Mouse (Mus musculus) right cerebral cortex, postnatal 4 days (tissue): Measurements from ENCODE around the gene Mblac1.
"Not testable (repeated sequence)": the region's sequence is repeated elsewhere in the genome, so short reads cannot be mapped to it uniquely, and the experiment has no call there.

Source experiments
- DNase-seq: peaks from one replicate; pipeline ENCODE4 v3.0.0-alpha.2; 2022

Mblac1 gene

DNA sequence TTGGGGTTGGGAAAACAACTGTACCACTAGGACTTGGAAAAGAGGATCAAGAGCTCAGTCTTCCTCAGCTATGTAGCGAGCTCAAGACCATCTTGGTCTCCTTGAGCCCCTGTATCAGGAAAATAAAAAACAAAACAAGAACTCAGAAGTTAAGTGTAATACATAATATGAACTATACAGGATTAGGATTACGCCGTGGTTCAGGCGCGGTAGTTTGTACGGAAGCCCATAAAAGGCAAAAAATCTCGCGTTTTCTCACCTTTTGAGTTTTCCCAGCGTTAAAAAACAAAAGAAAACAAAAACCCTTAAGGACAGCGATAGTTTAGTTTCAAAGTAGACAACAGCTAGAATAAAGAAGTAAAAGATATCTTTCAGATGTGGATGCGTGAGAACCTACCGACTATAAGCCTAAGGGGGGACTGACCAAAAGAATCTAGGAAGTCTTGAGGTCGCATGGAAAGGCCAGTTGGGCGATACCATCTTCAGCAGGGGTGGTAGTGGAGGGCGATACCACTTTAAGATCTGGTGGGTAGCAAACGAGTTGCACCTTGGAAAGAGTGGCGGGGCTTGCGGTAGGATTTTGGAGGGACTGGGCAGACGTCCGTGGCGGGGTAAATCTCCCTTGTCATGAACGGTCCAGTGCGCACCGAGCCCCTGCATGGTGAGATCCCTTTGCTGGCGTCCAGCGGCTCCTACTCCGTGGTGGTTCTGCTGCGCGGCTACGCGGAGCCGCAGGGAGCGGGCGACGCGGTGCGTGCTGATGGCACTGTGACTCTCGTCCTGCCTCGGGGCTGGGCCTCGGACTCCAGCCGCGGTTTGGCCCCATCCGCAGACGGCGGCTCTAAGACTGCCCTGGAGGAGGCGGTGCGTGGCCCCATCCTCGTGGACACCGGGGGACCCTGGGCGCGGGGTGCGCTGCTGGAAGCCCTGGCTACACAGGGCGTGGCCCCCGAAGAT lies at the start of gene Mblac1:
Gene Mblac1 (plus strand): TSS at position 544 of the 957 bp plus-strand sequence.
- DNase-seq, result peak; percentile 70

DNA sequence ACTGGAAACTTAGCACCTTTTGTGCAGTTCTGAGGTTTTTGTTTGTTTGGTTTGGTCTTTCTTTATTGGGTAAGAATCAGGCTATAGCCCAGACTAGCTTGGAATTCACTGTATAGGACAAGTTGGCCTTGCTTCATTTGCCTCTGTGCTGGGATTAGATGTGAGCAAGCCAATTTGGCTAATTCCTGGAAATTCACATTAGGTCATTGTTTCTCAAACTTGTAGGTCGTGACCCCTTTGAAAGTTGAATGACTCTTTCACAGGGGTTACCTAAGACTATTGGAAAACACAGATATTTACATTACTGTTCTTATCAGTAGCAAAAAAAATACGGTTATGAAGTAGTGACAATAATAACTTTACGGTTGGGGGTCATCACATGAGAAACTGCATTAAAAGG lies 39.7 kb upstream of the Mblac1 start:
- no peak for DNase-seq

DNA sequence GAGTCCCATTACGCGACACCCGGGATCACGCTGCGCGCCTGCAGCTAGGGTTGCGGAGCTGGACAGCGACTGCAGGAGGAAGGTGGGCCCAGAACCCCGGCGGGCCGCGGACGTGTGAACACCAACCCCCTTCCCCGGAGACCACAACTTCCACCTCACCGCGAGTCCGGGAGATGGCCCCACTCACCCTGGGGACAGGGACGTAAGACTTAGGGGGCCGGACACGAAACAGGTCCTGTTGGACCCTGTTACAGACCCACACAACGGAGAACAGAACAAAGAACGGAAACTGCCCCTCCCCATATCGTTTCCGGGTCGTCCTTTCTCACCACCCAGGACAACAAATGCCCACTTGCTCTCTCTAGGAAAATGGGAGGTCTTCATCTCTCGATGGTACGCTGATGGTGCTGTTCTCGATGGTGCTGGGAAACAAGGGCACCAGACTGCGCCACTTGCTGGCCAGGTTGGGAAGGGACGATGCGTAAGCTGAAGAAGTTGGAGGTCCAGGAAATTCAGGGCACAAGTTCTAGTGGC lies 38.6 kb upstream of the Mblac1 start, which contains the start of gene Zfp113:
Gene Zfp113 (minus strand): TSS at position 302 of the 534 bp plus-strand sequence.
- peak; percentile 72 for DNase-seq

DNA sequence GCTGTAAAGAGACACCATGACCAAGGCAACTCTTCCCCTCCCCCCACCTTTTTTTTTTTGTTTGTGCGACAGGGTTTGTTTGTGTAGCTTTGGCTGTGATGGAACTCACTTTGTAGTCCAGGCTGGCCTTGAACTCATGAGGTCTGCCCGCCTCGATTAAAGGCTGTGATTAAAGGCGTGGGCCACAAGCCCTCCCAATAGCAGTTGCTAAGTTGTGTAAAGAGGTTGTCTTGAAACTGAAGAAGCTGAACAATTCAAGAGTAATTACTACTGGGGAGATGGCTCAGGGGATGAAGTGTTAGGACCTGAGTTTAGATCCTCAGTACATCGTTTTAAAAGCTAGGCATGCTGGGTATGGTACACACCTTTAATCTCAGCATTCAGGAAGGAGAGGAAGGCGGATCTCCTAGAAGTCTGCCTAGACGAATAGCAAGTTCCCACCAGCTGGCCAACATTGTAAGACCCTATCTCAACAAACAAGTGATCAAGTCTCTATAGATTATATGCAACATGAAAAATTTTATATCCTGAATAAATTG lies 33.8 kb upstream of the Mblac1 start:
- DNase-seq, result no peak

DNA sequence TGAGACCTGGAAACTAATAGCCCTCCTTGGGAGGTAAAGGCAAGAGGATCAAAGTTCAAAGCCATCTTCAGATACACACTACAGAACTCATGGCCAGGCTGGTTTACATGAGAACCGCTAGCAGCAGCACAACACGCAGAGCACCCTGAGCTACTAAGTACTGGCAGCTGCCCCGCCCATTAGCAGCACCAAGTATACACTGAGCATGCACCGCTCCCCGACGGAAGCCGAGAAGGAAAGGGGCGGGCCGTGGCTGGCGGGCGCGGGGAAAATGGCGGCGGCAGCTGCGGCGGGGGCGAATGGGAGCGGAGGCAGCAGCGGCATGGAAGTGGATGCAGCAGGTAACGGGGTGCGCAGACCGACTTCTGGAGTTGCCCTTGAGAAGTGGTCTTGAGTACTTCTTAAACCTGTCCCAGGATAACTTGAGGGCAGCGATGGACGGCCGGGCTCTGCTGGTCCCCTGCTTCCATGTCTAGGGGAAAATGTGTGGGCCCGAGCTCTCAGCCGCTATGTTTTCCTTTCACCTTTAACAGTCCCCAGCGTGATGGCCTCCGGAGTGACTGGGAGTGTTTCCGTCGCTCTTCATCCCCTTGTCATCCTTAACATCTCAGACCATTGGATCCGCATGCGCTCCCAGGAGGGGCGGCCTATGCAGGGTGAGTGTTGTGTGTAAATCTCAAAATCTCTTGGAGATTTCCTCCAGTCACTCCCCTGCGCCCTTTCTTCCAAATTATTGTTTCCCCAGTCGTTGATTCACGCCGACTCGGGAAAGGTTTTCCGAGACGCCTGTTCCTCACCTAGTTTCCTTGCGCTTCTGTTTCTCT lies 33.1 kb upstream of the Mblac1 start, which contains the start of gene Cops6:
Gene Cops6 (plus strand): TSS at position 230 of the 824 bp plus-strand sequence.
- peak; percentile 91 for DNase-seq

DNA sequence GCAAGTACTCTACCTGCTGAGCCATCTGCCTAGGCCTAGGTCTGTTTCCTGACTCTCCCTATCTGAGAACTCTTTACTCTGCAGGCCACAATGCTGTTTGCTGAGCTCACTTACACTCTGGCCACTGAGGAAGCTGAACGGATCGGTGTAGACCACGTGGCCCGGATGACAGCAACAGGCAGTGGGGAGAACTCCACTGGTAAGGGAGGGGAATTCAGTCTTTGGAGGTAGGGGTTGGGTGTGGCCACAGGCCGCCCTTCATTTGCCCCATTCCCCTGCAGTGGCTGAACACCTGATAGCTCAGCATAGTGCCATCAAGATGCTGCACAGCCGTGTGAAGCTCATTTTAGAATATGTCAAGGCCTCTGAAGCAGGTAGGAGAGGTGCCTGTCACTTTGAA lies 31.1 kb upstream of the Mblac1 start:
- no peak for DNase-seq

DNA sequence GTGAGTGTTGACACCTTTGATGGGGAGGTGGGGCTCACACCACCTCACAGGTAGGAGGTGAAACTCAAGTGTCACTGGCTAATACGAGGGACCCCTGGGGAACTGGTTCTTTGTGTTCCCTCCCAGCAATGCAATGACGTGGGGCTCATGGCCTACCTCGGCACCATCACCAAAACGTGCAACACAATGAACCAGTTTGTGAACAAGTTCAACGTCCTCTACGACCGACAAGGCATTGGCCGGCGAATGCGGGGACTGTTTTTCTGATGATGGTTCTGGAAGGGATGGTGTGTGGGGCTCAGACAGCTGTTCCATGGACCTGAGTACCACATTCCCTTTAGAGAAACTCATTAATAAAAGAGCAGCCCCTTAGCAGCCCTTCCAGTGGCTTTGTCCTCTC lies 30.5 kb upstream of the Mblac1 start:
- no peak for DNase-seq

DNA sequence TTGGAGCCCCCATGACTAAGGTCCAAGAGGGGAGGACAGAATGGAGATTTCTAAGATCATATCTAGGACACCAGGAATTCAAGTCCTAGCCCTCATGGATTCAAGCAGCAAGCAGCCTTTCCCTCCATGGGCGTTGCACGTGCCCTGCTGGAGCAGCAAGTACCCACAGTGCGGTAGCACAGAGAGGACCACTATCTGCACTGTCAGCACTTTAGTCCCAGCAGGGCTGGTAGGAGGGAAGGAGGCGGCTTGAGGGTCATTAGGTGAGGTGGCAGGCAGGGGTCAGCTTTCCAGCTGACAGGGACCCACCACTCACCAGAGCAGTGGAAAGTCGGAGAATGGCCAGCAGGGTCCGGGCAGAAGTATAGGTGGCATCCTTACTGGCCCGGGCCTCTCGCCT lies 28.5 kb upstream of the Mblac1 start:
- no peak for DNase-seq

DNA sequence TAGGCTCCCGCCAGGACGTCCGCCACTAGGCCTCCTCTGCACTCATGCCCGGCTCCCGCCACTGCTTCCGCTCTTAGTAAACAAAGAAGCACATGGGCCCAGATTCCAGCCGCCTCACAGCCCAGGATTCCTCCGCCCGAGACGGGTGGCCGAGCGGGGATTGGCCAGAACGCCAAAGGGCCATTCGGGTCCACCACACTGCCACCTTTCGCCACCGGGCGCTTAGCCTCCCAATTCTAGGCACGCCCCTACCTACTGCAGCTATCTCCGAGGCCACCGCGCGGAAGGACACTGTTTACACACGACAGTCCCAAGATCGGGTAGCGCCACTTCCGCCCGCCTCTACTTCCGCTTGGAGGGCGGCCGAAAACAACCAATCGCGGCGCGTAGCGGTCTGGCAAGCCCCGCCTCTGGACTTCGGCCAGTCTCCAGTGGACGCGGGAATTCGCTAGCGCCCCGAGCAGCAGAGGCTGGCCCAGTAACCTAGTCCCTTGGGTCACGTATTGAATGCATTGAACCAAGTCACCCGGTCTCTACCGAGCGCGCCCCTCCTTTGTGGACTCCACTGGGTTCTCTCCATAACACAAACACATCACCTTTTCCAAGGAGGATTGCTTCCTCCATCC lies 23.1 kb upstream of the Mblac1 start:
- peak; percentile 97 for DNase-seq

DNA sequence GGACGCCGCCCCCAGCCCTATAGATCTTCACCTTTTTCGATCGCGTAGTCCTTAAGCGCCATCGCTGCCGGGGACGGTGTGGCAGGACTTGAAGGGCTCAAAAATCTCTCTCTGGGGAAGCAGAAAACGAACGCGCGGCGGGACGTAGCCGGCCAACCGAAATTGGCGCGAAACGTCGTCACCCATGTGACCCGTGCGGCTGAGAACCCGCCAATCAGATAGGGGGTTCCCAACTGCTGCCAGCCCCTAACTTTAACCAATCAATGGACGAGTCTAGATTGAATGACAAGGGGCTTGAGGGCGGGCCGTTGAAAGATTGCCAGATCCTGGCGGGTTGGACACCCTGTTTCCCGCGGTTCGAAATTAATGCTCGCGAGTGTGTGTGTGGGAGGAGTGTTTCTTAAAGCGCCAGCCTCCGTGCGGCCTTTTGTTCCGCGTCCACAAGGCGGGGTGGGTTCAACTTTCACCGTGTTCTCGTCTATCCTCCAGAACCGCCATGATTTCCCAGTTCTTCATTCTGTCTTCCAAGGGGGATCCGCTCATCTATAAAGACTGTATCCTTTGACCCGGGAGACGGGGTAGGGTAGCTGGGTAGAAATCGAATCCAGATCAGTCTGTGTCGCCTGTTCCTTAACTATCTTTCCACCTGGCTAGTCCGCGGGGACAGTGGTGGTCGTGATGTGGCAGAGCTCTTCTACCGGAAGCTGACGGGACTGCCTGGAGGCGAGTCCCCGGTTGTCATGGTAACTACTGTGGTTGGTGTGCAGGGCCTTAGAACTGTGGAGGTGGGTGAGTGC lies 22.2 kb upstream of the Mblac1 start, which contains the start of the genes Ap4m1 and Mcm7:
Gene Ap4m1 (plus strand): TSS at position 308 of the 797 bp plus-strand sequence.
Gene Mcm7 (minus strand): TSS at position 728 of the 797 bp plus-strand sequence.
- DNase-seq, result peak; percentile 98

DNA sequence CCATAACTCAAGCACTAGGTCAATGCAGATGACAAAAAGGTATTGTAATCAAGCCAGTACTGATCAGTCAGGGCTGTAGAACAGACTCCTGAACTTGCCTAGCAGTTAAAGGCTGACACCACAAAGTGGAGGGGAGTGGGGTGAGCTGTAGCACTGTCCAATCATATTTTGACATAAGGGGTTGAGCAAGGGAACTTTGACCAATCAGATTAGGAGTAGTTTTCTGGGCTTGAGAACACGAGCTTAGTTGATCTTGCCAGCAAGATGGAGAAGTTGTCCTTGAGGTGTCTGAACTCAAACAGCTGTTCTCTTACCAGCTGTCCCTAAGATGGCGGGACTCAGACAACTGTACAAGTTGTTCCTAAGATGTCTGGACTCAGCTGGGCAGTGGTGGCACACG lies 20.9 kb upstream of the Mblac1 start:
- no peak for DNase-seq

DNA sequence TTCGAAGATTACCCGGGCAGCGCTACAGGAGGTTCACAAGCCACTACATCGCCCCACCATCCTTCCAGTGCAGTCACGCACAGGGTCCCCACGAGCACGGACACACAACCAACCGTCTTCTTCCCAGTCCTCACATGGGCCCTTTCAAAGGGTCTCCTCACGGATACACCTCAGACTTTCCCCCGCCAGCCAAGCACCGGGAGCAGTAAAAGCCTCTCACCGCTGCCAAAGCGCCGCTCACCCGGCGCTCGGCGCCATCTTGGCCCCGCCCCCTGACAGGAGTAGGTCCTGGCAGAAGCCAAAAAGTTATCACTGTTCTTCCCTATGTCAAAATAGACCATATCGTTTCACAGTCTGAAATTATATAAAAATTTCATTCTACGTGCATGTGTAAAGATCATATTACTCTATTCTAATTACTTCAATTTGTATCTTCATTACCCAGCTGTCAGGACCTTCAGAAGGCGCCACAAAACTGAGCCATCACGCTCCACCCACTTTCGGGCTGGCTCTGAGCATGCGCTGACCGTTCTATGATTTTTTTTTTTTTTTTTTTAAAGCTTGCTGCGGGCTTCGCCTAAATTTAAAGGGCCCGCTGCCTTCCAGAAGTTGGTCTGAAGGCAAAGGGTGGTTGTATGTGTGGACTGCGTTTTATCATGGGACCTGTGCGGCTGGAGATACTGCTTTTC lies 7.0 kb upstream of the Mblac1 start, which contains the start of the genes Taf6 and Cnpy4:
Gene Taf6 (minus strand): TSS at position 502 of the 689 bp plus-strand sequence.
Gene Cnpy4 (plus strand): TSS at position 536 of the 689 bp plus-strand sequence.
- peak; percentile 84 for DNase-seq

DNA sequence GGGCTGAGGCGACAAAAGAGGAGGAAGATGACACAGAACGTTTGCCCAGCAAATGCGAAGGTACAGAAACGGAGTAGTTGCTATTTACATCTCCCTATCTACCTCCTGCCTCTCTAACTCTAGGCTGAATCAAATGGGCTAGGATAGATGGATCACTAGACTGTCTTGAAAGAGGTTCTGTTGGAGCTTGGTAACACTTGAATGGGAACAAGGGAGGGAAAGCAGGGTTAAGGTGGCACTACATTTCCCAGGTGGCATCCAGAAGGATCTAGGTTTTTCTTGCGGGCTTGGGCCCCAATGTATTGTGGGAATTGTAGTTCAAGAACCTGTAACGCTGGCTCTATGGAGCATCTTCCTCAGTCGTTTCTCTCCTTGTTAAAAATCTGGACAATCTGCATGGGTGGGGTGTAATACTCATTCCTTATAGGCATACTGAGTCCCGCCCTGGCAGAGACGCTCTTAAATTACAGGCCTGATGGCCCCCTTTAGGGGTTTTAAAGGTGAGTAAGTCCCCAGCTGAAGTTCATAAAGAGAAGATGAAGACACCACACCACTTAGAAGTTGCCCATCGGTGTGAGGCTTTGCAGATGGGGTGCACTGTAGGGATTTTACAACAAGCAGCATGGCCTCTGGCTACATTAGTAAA lies 6.3 kb upstream of the Mblac1 start:
- peak; percentile 47 for DNase-seq

DNA sequence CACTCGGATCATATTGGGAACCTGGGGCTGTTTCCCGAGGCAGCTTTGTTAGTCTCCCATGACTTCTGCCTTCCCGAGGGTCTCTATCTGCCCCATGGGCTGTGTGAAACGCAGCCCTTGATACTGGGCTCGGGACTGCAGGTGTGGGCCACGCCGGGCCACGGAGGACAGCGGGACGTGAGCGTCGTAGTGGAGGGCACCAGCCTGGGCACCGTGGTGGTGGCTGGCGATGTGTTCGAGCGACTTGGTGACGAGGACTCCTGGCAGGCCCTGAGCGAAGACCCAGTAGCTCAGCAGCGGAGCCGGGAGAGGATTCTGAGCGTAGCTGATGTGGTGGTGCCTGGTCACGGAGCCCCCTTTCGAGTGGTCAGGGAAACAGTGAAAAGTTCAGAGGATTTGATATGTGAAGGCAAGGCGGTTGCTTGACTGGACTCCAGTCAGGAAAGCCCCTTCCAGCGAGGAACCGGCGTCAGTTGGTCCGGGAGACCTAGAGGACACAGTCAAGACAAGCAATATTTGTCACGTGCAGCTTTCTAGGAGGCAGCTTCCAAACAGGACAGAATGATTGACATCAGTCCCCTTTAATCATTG lies 736 bp downstream of the Mblac1 start:
- peak; percentile 44 for DNase-seq

DNA sequence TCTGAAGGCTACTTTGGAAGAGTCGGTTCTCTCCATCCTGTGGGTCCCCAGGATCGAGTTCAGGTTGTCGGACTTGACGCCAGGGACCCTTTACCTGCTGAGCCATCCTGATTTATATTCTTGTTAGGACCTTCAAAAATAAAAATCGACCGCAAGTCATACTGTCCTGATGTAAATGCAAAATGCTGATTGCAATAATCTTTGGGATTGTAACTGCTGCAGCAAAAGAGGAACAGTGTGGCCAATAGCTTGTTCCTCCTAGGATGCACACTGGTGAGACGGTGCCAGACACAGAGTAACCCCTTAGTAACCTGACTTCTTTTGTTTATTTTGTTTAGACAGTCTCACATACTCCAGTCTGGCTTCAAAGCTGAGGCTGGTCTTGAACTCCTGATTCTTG lies 1.3 kb downstream of the Mblac1 start:
- no peak for DNase-seq

DNA sequence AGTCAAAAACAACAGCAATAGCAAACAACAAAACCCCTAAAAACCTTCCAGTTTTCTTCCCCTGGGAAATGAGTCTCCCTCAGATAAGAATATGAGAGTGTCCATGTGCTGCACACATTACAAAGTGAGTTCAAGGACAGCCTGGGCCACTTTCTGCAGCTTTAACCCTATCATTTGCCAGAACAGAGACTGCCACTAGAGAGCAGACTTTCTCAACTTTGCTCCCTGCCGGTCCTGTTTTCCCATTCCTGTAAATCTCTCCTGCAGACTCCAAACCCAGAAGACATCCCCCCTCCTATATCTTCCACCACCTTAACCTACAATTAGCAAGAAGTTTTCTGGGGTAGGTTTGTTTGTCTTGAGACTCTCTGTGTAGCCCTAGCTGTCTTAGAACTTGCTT lies 5.5 kb downstream of the Mblac1 start:
- no peak for DNase-seq

DNA sequence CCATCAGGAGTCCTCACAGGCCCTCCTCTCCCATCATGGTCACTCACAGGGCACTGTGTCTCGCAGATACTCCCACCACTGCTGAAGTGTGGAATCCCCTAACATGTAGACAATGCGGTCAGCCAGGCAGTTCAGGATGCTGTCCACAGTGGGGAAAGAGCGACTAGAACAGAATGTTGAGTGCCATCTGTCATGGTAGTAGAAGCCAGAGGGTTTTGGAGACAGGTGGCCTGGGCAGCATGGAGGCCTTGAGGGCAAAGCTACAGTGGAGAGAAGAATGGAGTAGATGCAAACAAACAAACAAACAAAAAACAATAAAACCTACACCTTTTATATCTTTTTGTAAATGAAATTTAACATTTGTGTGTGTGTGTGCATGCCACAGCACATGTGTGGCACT lies 8.0 kb downstream of the Mblac1 start:
- DNase-seq, result no peak

DNA sequence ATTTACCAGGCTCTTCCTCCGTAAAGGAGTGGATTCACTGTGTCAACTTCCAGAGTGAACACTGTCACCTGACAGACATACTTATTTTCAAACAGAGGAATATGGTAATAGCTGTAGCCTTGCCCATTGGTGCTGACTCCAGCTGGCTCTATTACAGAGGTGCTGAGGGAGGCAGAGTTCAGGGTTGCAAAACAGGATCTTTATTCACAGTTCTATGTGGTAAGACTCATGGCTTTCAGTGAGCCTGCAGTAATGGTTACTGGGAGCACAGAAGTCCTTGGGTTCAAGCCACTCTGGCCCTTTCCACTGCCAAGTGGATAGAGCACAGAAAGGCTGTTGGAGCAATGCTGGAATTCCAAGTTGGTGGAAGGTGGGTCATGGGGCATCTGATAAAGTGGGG lies 13.1 kb downstream of the Mblac1 start:
- DNase-seq, result no peak

DNA sequence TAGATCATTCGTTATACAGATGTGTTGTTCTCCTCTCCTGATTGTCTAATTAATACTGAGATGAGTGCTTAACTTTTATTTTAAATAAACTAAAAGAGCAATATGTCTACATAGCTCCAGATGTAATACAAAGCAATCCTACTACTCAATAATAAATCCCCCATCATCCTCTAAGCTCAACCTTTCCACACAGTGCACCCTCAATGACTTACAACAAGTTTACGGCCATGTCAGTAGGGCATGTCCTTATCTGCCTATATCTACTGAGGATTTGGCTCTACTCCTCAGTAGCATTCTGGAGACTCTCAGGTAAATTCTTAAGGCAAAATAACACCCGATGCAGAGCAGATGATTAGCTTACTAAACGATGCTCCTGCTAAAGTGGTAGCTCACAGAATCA lies 13.8 kb downstream of the Mblac1 start:
- no peak for DNase-seq

DNA sequence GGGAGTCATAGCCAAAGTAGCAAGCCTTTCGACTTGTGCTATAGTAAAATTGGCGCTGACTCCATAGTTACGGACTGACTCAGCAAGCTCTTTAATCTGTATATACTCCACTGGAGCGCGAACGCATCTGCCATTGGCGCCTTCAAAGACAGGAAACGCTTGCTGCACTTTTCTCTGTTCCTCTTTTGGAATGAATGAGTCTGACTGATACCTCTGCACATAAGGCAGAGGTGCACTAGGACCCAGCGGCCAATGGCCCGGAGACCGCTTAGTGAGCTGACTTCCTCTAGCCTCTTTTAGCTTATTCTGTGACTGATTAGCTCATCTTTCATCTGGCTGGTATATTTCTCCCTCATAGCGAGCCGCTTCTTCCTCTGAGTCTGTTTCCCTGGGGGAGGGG lies 22.5 kb downstream of the Mblac1 start:
- DNase-seq, result not testable (repeated sequence)
